Mouse (Mus musculus): ENCODE results near the gene Phyhd1.

Phyhd1 gene

GRCm38 (mm10) chr2:30281651-30282050, 15.6 kb downstream of the Phyhd1 start:
- in situ Hi-C loops (cut with MboI, MseI): loop anchor here in 1 of 2 experiments (5.0 kb wide), 1 partner anchor 94 kb away; no protein-coding TSS in a partner anchor

GRCm38 (mm10) chr2:30283193-30283592, 17.2 kb downstream of the Phyhd1 start:
- in situ Hi-C loops (cut with MboI, MseI): loop anchor here in 1 of 2 experiments (5.0 kb wide), 1 partner anchor 96 kb away; no protein-coding TSS in a partner anchor

- in situ Hi-C loops (cut with MboI, MseI): no loop called here
These were observed 19.0 kb downstream of the Phyhd1 start for GRCm38 (mm10) chr2:30285004-30285403.

- in situ Hi-C loops (cut with MboI, MseI): no loop called here
These were observed 19.6 kb downstream of the Phyhd1 start for GRCm38 (mm10) chr2:30285416-30286181.

GRCm38 (mm10) chr2:30286192-30287026, 20.4 kb downstream of the Phyhd1 start, which contains the start of the genes Dolk and Nup188:
Dolk (minus strand) TSS chr2:30286334.
Nup188 (plus strand) TSS chr2:30286397.
- in situ Hi-C loops (cut with MboI, MseI): no loop called here

GRCm38 (mm10) chr2:30287027-30287373, 21.0 kb downstream of the Phyhd1 start:
- in situ Hi-C loops (cut with MboI, MseI): no loop called here

GRCm38 (mm10) chr2:30299525-30299924, 33.5 kb downstream of the Phyhd1 start:
- in situ Hi-C loops (cut with MboI, MseI): no loop called here

GRCm38 (mm10) chr2:30299966-30300365, 34.0 kb downstream of the Phyhd1 start:
- in situ Hi-C loops (cut with MboI, MseI): no loop called here

- in situ Hi-C loops (cut with MboI, MseI): no loop called here
These were observed 40.1 kb downstream of the Phyhd1 start for GRCm38 (mm10) chr2:30306087-30306486.

GRCm38 (mm10) chr2:30309351-30309750, 43.3 kb downstream of the Phyhd1 start:
- in situ Hi-C loops (cut with MboI, MseI): no loop called here

GRCm38 (mm10) chr2:30311481-30311880, 45.5 kb downstream of the Phyhd1 start:
- in situ Hi-C loops (cut with MboI, MseI): no loop called here

GRCm38 (mm10) chr2:30316136-30316535, 50.1 kb downstream of the Phyhd1 start:
- in situ Hi-C loops (cut with MboI, MseI): no loop called here

- in situ Hi-C loops (cut with MboI, MseI): no loop called here
These were observed 51.0 kb downstream of the Phyhd1 start for GRCm38 (mm10) chr2:30316955-30317354.

- in situ Hi-C loops (cut with MboI, MseI): no loop called here
These were observed 53.3 kb downstream of the Phyhd1 start for GRCm38 (mm10) chr2:30319260-30319659.

- in situ Hi-C loops (cut with MboI, MseI): loop anchor here (10.0 kb wide), 3 partner anchors 1158 to 1882 kb away; no protein-coding TSS in a partner anchor
These were observed 57.1 kb downstream of the Phyhd1 start for GRCm38 (mm10) chr2:30323111-30323510.

GRCm38 (mm10) chr2:30325296-30325695, 59.3 kb downstream of the Phyhd1 start:
- in situ Hi-C loops (cut with MboI, MseI): loop anchor here (10.0 kb wide), 3 partner anchors 1160 to 1880 kb away; no protein-coding TSS in a partner anchor

GRCm38 (mm10) chr2:30327276-30327675, 61.3 kb downstream of the Phyhd1 start:
- in situ Hi-C loops (cut with MboI, MseI): loop anchor here (10.0 kb wide), 3 partner anchors 1162 to 1878 kb away; no protein-coding TSS in a partner anchor

- in situ Hi-C loops (cut with MboI, MseI): loop anchor here (10.0 kb wide), 3 partner anchors 1164 to 1876 kb away; no protein-coding TSS in a partner anchor
These were observed 62.8 kb downstream of the Phyhd1 start for GRCm38 (mm10) chr2:30328791-30329190.
